In genomic region chr3:96563911-96564632, GRCm38 (mm10) we compare ENCODE assay signal across 9 mouse cellular contexts. TPM values are rescaled to one million over a fixed set of nuclear protein-coding genes. Genes with fewer than 3 reads are reported as not detected.
DNase-seq lines count a peak whose midpoint lies in the region; ATAC-seq and TF ChIP-seq lines count a peak whose summit lies in the region.
"Had no signal": no experiment of that assay in that cellular context is flagged by ENCODE, and none has a peak within 500 bp of the region (broad histone marks: within the 10 kb centered on the region; RNA-seq: fewer than 3 reads in every experiment).

No protein-coding gene starts in this region.

- H3K4me1 ChIP-seq in embryonic facial prominence, embryonic 10.5 days = peaks cover 50% of the 10 kb centered on the region
- peaks cover 46% of the 10 kb centered on the region for H3K4me1 ChIP-seq in kidney, embryonic 16.5 days (ENCODE audit: insufficient read depth, low read length)

- intact Hi-C loops in gastrocnemius, adult 2 months (cut with DNase I) = no loop called here

- peaks cover 23% of the 10 kb centered on the region for H3K36me3 ChIP-seq in embryonic facial prominence, embryonic 10.5 days (replicated peaks)
- peaks cover 20% of the 10 kb centered on the region for H3K36me3 ChIP-seq in kidney, embryonic 16.5 days (ENCODE audit: insufficient read depth, low read length)

- 74% methylated on average over 10 of the region's 10 CpGs for WGBS in embryonic facial prominence, embryonic 10.5 days
- 29% methylated on average over 10 of the region's 10 CpGs for WGBS in kidney, embryonic 16.5 days

- peak overlapping the region; percentile 91 for H3K4me3 ChIP-seq in gastrocnemius, adult 2 months
- H3K4me3 ChIP-seq in embryonic facial prominence, embryonic 10.5 days = no peak overlapping the region
- no peak overlapping the region; the same call in 1 of the 2 replicates for H3K4me3 ChIP-seq in kidney, embryonic 16.5 days (ENCODE audit: low read length)

- DNase-seq in gastrocnemius, adult 2 months = peak; percentile 36
- DNase-seq in gastrocnemius, adult 8-10 months (ENCODE audit: low spot score in 2 of 2) = no peak
- DNase-seq in embryonic facial prominence, embryonic 10.5 days (ENCODE audit: low spot score) = no peak
- peak; percentile 89 for DNase-seq in lung, postnatal 25 days (ENCODE audit: low spot score)
- no peak for DNase-seq in frontal cortex, postnatal 36 days (ENCODE audit: low spot score in 2 of 2)
- DNase-seq in cerebellum, adult 18-20 months = no peak

- peak overlapping the region; percentile 33; the same call in 1 of the 2 replicates for H3K9ac ChIP-seq in kidney, embryonic 16.5 days (replicated peaks; ENCODE audit: low read length)

- ATAC-seq in kidney, embryonic 16.5 days (ENCODE audit: low FRiP score, low TSS enrichment) = peak; percentile 46
- no peak for ATAC-seq in frontal cortex, adult (ENCODE audit: low TSS enrichment)

- peak overlapping the region; percentile 36 for H3K4me2 ChIP-seq in kidney, embryonic 16.5 days (replicated peaks; ENCODE audit: low read depth, low read length)

- peak overlapping the region; percentile 99 for H3K27ac ChIP-seq in gastrocnemius, adult 2 months
- H3K27ac ChIP-seq in embryonic facial prominence, embryonic 10.5 days (replicated peaks) = peak overlapping the region; percentile 57
- peak overlapping the region; percentile 86 for H3K27ac ChIP-seq in kidney, embryonic 16.5 days (ENCODE audit: low read length)

- H3K27me3 ChIP-seq in embryonic facial prominence, embryonic 10.5 days (replicated peaks; ENCODE audit: low read depth, poor library complexity, severe bottlenecking) = no peaks in the 10 kb centered on the region
- no peaks in the 10 kb centered on the region for H3K27me3 ChIP-seq in kidney, embryonic 16.5 days (ENCODE audit: insufficient read depth, low read length)
- H3K27me3 ChIP-seq: CH12.LX had no signal

- no peak for TF ChIP-seq CTCF in gastrocnemius, adult 2 months (IDR thresholded peaks at IDR 0.05)

- no peaks in the 10 kb centered on the region for H3K9me3 ChIP-seq in embryonic facial prominence, embryonic 10.5 days
- no peaks in the 10 kb centered on the region for H3K9me3 ChIP-seq in kidney, embryonic 16.5 days (ENCODE audit: low read length)

RNA-seq across cellular contexts. Expression of gene Txnip, which starts 6.3 kb away (rescaled TPM):
- total RNA-seq in gastrocnemius, adult 2 months (2021) = 100 to 1,000 TPM; 541 to 557 TPM
- 100 to 1,000 TPM; 365 to 573 (median 474) TPM for total RNA-seq in gastrocnemius, adult 8-10 months (2022)
- polyA plus RNA-seq in embryonic facial prominence, embryonic 10.5 days (2016; fragmentation: Nextera tagmentation; extraction: Ambion mirVana) = 31.2 and 34.9 TPM in 2 replicates
- 191 and 197 TPM in 2 replicates for polyA plus RNA-seq in kidney, embryonic 16.5 days (2015; fragmentation: Nextera tagmentation; extraction: Ambion mirVana)

RNA-seq across cellular contexts. Expression of gene Gm16253, which starts 12.7 kb away (rescaled TPM):
- total RNA-seq in gastrocnemius, adult 2 months (2021) = 1 to 10 TPM in 1 of 2 experiments, not detected in 1; 1.1 TPM
- 1 to 10 TPM in 3 of 4 experiments, not detected in 1; 1.2 to 1.5 (median 1.2) TPM for total RNA-seq in gastrocnemius, adult 8-10 months (2022)
- 1.6 and 1.9 TPM in 2 replicates for polyA plus RNA-seq in embryonic facial prominence, embryonic 10.5 days (2016; fragmentation: Nextera tagmentation; extraction: Ambion mirVana)
- 1.3 TPM in 2 replicates for polyA plus RNA-seq in kidney, embryonic 16.5 days (2015; fragmentation: Nextera tagmentation; extraction: Ambion mirVana)

RNA-seq across cellular contexts. Expression of gene Polr3gl, which starts 29.9 kb away (rescaled TPM):
- total RNA-seq in gastrocnemius, adult 2 months (2021) = 10 to 100 TPM; 44.5 to 48.3 TPM
- 10 to 100 TPM; 39.8 to 59.8 (median 51.8) TPM for total RNA-seq in gastrocnemius, adult 8-10 months (2022)
- 30.0 and 33.1 TPM in 2 replicates for polyA plus RNA-seq in embryonic facial prominence, embryonic 10.5 days (2016; fragmentation: Nextera tagmentation; extraction: Ambion mirVana)
- 32.1 and 35.8 TPM in 2 replicates for polyA plus RNA-seq in kidney, embryonic 16.5 days (2015; fragmentation: Nextera tagmentation; extraction: Ambion mirVana)

RNA-seq across cellular contexts. Expression of gene Ankrd34a, which starts 32.4 kb away (rescaled TPM):
- under 1 TPM; 0.41 to 0.92 TPM for total RNA-seq in gastrocnemius, adult 2 months (2021)
- 1 to 10 TPM in 2 of 4 experiments, under 1 TPM in 2; 0.64 to 1.6 (median 1.1) TPM for total RNA-seq in gastrocnemius, adult 8-10 months (2022)
- 0.66 and 0.99 TPM in 2 replicates for polyA plus RNA-seq in embryonic facial prominence, embryonic 10.5 days (2016; fragmentation: Nextera tagmentation; extraction: Ambion mirVana)
- polyA plus RNA-seq in kidney, embryonic 16.5 days (2015; fragmentation: Nextera tagmentation; extraction: Ambion mirVana) = 2.2 and 2.3 TPM in 2 replicates

RNA-seq across cellular contexts. Expression of gene Lix1l, which starts 36.9 kb away (rescaled TPM):
- total RNA-seq in gastrocnemius, adult 2 months (2021) = 1 to 10 TPM; 4.9 to 8.4 TPM
- 1 to 10 TPM; 3.5 to 6.8 (median 4.4) TPM for total RNA-seq in gastrocnemius, adult 8-10 months (2022)
- 5.2 and 5.6 TPM in 2 replicates for polyA plus RNA-seq in embryonic facial prominence, embryonic 10.5 days (2016; fragmentation: Nextera tagmentation; extraction: Ambion mirVana)
- 6.9 and 7.1 TPM in 2 replicates for polyA plus RNA-seq in kidney, embryonic 16.5 days (2015; fragmentation: Nextera tagmentation; extraction: Ambion mirVana)

Comparison
In these comparisons a context has a peak if more than half of its experiments do, and no peak if none do; other contexts are left out.
1. DNase-seq: peak in gastrocnemius, adult 2 months (single experiment) and lung, postnatal 25 days (single experiment); none in gastrocnemius, adult 8-10 months (0 of 2), embryonic facial prominence, embryonic 10.5 days (single experiment), frontal cortex, postnatal 36 days (0 of 2) and cerebellum, adult 18-20 months (0 of 2).
2. Peak in every context shown above with its lines, with median percentiles within 50 percentile points of each other: H3K27ac ChIP-seq.